Mouse (Mus musculus): Measurements from ENCODE around the gene Atf7. TPM values are rescaled to one million over a fixed set of nuclear protein-coding genes. Genes with fewer than 3 reads are reported as not detected.

The Atf7 gene
- polyA plus RNA-seq, 1 experiment from 2014 or later, result 24.9 TPM

- H3K4me3 ChIP-seq (replicated peaks; ENCODE audit: low read depth, low read length), result no peak overlapping the region
- H3K4me2 ChIP-seq (ENCODE audit: low read length), result no peak overlapping the region
- no peak for TF ChIP-seq CTCF (IDR thresholded peaks at IDR 0.05; ENCODE audit: low read depth)
- DNase-seq (ENCODE audit: low spot score) (no peak), ATAC-seq (replicated peaks; ENCODE audit: low FRiP score, low read depth) (no peak)
- no peak overlapping the region for H3K27ac ChIP-seq
- peaks cover 60% of the 10 kb centered on the region for H3K36me3 ChIP-seq (ENCODE audit: insufficient read depth, low read length)
- no peaks in the 10 kb centered on the region for H3K27me3 ChIP-seq (ENCODE audit: insufficient read depth, low read length)
- no peak overlapping the region for H3K9ac ChIP-seq (ENCODE audit: low read depth, low read length)
- H3K4me1 ChIP-seq (replicated peaks; ENCODE audit: insufficient read depth, low read length), result no peaks in the 10 kb centered on the region
- WGBS, result 60% methylated on average over 3 of the region's 3 CpGs
- no peaks in the 10 kb centered on the region for H3K9me3 ChIP-seq (replicated peaks; ENCODE audit: low read length)
These were observed 125.9 kb downstream of the Atf7 start for GRCm38 (mm10) chr15:102499370-102499769.

GRCm38 (mm10) chr15:102498322-102498721, 126.9 kb downstream of the Atf7 start:
- no peaks in the 10 kb centered on the region for H3K9me3 ChIP-seq (replicated peaks; ENCODE audit: low read length)
- no peak for DNase-seq (ENCODE audit: low spot score)
- WGBS, result 91% methylated on average over 3 of the region's 3 CpGs
- H3K9ac ChIP-seq (ENCODE audit: low read depth, low read length), result no peak overlapping the region
- H3K4me1 ChIP-seq (replicated peaks; ENCODE audit: insufficient read depth, low read length), result no peaks in the 10 kb centered on the region
- no peak overlapping the region for H3K4me3 ChIP-seq (replicated peaks; ENCODE audit: low read depth, low read length)
- H3K4me2 ChIP-seq (ENCODE audit: low read length), result no peak overlapping the region
- no peak overlapping the region for H3K27ac ChIP-seq
- no peak for TF ChIP-seq CTCF (IDR thresholded peaks at IDR 0.05; ENCODE audit: low read depth)
- no peaks in the 10 kb centered on the region for H3K27me3 ChIP-seq (ENCODE audit: insufficient read depth, low read length)
- no peak for ATAC-seq (replicated peaks; ENCODE audit: low FRiP score, low read depth)
- peaks cover 59% of the 10 kb centered on the region for H3K36me3 ChIP-seq (ENCODE audit: insufficient read depth, low read length)

- Histone ChIP-seq H3K9me3 (replicated peaks; ENCODE audit: low read length) (no peaks in the 10 kb centered on the region), H3K27ac (no peak overlapping the region), H3K4me3 (replicated peaks; ENCODE audit: low read depth, low read length) (no peak overlapping the region), H3K27me3 (ENCODE audit: insufficient read depth, low read length) (no peaks in the 10 kb centered on the region), H3K4me1 (replicated peaks; ENCODE audit: insufficient read depth, low read length) (no peaks in the 10 kb centered on the region), H3K4me2 (ENCODE audit: low read length) (no peak overlapping the region), H3K9ac (ENCODE audit: low read depth, low read length) (no peak overlapping the region), H3K36me3 (ENCODE audit: insufficient read depth, low read length) (peaks cover 73% of the 10 kb centered on the region)
- DNase-seq (ENCODE audit: low spot score) (no peak), ATAC-seq (replicated peaks; ENCODE audit: low FRiP score, low read depth) (no peak)
- no peak for TF ChIP-seq CTCF (IDR thresholded peaks at IDR 0.05; ENCODE audit: low read depth)
- 70% methylated on average over 1 of the region's 1 CpGs for WGBS
These were observed 137.6 kb downstream of the Atf7 start for GRCm38 (mm10) chr15:102487664-102488063.

- WGBS, result 84% methylated on average over 12 of the region's 12 CpGs
- no peak overlapping the region for H3K4me2 ChIP-seq (ENCODE audit: low read length)
- H3K9ac ChIP-seq (ENCODE audit: low read depth, low read length), result no peak overlapping the region
- H3K27ac ChIP-seq, result no peak overlapping the region
- TF ChIP-seq CTCF (IDR thresholded peaks at IDR 0.05; ENCODE audit: low read depth), result no peak
- no peaks in the 10 kb centered on the region for H3K9me3 ChIP-seq (replicated peaks; ENCODE audit: low read length)
- H3K36me3 ChIP-seq (ENCODE audit: insufficient read depth, low read length), result peaks cover 71% of the 10 kb centered on the region
- H3K27me3 ChIP-seq (ENCODE audit: insufficient read depth, low read length), result no peaks in the 10 kb centered on the region
- DNase-seq (ENCODE audit: low spot score) (no peak), ATAC-seq (replicated peaks; ENCODE audit: low FRiP score, low read depth) (no peak)
- no peak overlapping the region for H3K4me3 ChIP-seq (replicated peaks; ENCODE audit: low read depth, low read length)
- no peaks in the 10 kb centered on the region for H3K4me1 ChIP-seq (replicated peaks; ENCODE audit: insufficient read depth, low read length)
These were observed 139.4 kb downstream of the Atf7 start for GRCm38 (mm10) chr15:102485853-102486252.

- H3K27ac ChIP-seq, result no peak overlapping the region
- no peaks in the 10 kb centered on the region for H3K9me3 ChIP-seq (replicated peaks; ENCODE audit: low read length)
- H3K4me1 ChIP-seq (replicated peaks; ENCODE audit: insufficient read depth, low read length), result no peaks in the 10 kb centered on the region
- H3K27me3 ChIP-seq (ENCODE audit: insufficient read depth, low read length), result no peaks in the 10 kb centered on the region
- H3K9ac ChIP-seq (ENCODE audit: low read depth, low read length), result no peak overlapping the region
- no peak overlapping the region for H3K4me3 ChIP-seq (replicated peaks; ENCODE audit: low read depth, low read length)
- no peak for DNase-seq (ENCODE audit: low spot score)
- TF ChIP-seq CTCF (IDR thresholded peaks at IDR 0.05; ENCODE audit: low read depth), result no peak
- ATAC-seq (replicated peaks; ENCODE audit: low FRiP score, low read depth), result no peak
- WGBS, result 87% methylated on average over 3 of the region's 3 CpGs
- H3K4me2 ChIP-seq (ENCODE audit: low read length), result no peak overlapping the region
- H3K36me3 ChIP-seq (ENCODE audit: insufficient read depth, low read length), result peaks cover 63% of the 10 kb centered on the region
These were observed 142.1 kb downstream of the Atf7 start for GRCm38 (mm10) chr15:102483136-102483535.

MicroRNAs within 50 kb of the gene (microRNA counts, 519-probe panel; counts per million panel counts)
- 330 counts per million, percentile 68 among the panel's probes with 10 or more counts for microRNA mmu-miR-688

Small RNAs within 50 kb of the gene (microRNA-seq; reads per million reads assigned to microRNA genes)
- not detected for gene Mir688

Other genes with a start within 250 kb of the Atf7 start
- 8.8 TPM in 2 replicates for gene Sp1, start 219.3 kb downstream of the Atf7 start, polyA plus RNA-seq (2015; fragmentation: Nextera tagmentation; extraction: Ambion mirVana)
- 0.46 and 0.80 TPM in 2 replicates for gene Amhr2, start 180.1 kb downstream of the Atf7 start, polyA plus RNA-seq (2015; fragmentation: Nextera tagmentation; extraction: Ambion mirVana)
- 109 and 117 TPM in 2 replicates for gene Prr13, start 166.4 kb downstream of the Atf7 start, polyA plus RNA-seq (2015; fragmentation: Nextera tagmentation; extraction: Ambion mirVana)
- gene Pcbp2, start 154.9 kb downstream of the Atf7 start, polyA plus RNA-seq (2015; fragmentation: Nextera tagmentation; extraction: Ambion mirVana), result 185 and 191 TPM in 2 replicates
- 1.8 TPM in 1 of 2 replicates, not detected in the other for gene Gm10337, start 121.7 kb downstream of the Atf7 start, polyA plus RNA-seq (2015; fragmentation: Nextera tagmentation; extraction: Ambion mirVana)
- gene Map3k12, start 108.4 kb downstream of the Atf7 start, polyA plus RNA-seq (2015; fragmentation: Nextera tagmentation; extraction: Ambion mirVana), result 7.8 and 8.1 TPM in 2 replicates
- gene Tarbp2, start 107.3 kb downstream of the Atf7 start, polyA plus RNA-seq (2015; fragmentation: Nextera tagmentation; extraction: Ambion mirVana), result 57.2 and 59.2 TPM in 2 replicates
- 1.6 TPM in 2 replicates for gene Npff, start 100.5 kb downstream of the Atf7 start, polyA plus RNA-seq (2015; fragmentation: Nextera tagmentation; extraction: Ambion mirVana)
- gene Gm28047, start 397 bp downstream of the Atf7 start, polyA plus RNA-seq (2015; fragmentation: Nextera tagmentation; extraction: Ambion mirVana), result 0.37 and 0.46 TPM in 2 replicates
- 102 and 110 TPM in 2 replicates for gene Atp5g2, start 46.9 kb upstream of the Atf7 start, polyA plus RNA-seq (2015; fragmentation: Nextera tagmentation; extraction: Ambion mirVana)
- gene Calcoco1, start 96.7 kb upstream of the Atf7 start, polyA plus RNA-seq (2015; fragmentation: Nextera tagmentation; extraction: Ambion mirVana), result 55.2 and 57.5 TPM in 2 replicates

Measured in kidney, postnatal 0 days (tissue).